ENCODE assay signal across 8 mouse cellular contexts in genomic region chr7:24300771-24301282, GRCm38 (mm10). TPM values are rescaled to one million over a fixed set of nuclear protein-coding genes. Genes with fewer than 3 reads are reported as not detected.
DNase-seq lines count a peak whose midpoint lies in the region; ATAC-seq and TF ChIP-seq lines count a peak whose summit lies in the region.

Gene Zfp61, minus strand, starts transcription at chr7:24301232.

- H3K9ac ChIP-seq in hindbrain, embryonic 12.5 days: peak within 1 kb of the TSS; percentile 87

- peak within 1 kb of the TSS; percentile 71 for H3K4me3 ChIP-seq in hindbrain, embryonic 12.5 days
- H3K4me3 ChIP-seq in testis, adult 2 months (ENCODE audit: control insufficient read depth, low read depth, low read length): peak within 1 kb of the TSS; percentile 38

- peaks cover 46% of the 10 kb centered on the region for H3K36me3 ChIP-seq in hindbrain, embryonic 12.5 days
- H3K36me3 ChIP-seq in testis, adult 2 months (ENCODE audit: control insufficient read depth, insufficient read depth, low read length): no peaks in the 10 kb centered on the region; the same call in 1 of the 2 replicates

- H3K27ac ChIP-seq in hindbrain, embryonic 12.5 days: peak within 1 kb of the TSS; percentile 73
- H3K27ac ChIP-seq in testis, adult 2 months (ENCODE audit: control insufficient read depth, insufficient read depth, low read depth, low read length): peak within 1 kb of the TSS; percentile 72

- peaks cover 11% of the 10 kb centered on the region for H3K4me1 ChIP-seq in hindbrain, embryonic 12.5 days
- H3K4me1 ChIP-seq in testis, adult 2 months (ENCODE audit: control insufficient read depth, insufficient read depth, low read length): peaks cover 8% of the 10 kb centered on the region

- no peak for TF ChIP-seq CTCF in testis, adult 2 months (IDR thresholded peaks at IDR 0.05; ENCODE audit: control insufficient read depth, insufficient read depth, insufficient replicate concordance, low read depth, low read length)

- H3K4me2 ChIP-seq in hindbrain, embryonic 12.5 days (replicated peaks): peak within 1 kb of the TSS; percentile 86

- DNase-seq in gastrocnemius, adult 18-20 months (ENCODE audit: low spot score): peak; percentile 21
- DNase-seq in gastrocnemius, postnatal 36 days: no peak
- peak; percentile 66 for DNase-seq in adrenal gland, postnatal 10 days
- DNase-seq in left cerebral cortex, adult 8-10 months (ENCODE audit: low spot score in 2 of 2): no peak

- 2% methylated on average over 13 of the region's 13 CpGs for WGBS in hindbrain, embryonic 12.5 days

- no peaks in the 10 kb centered on the region for H3K27me3 ChIP-seq in hindbrain, embryonic 12.5 days
- H3K27me3 ChIP-seq in testis, adult 2 months (ENCODE audit: control insufficient read depth, insufficient read depth, low read length): no peaks in the 10 kb centered on the region

- 0 out of 2 replicates have a peak, but pooled peaks cover 3% of the 10 kb centered on the region for H3K9me3 ChIP-seq in hindbrain, embryonic 12.5 days (replicated peaks)

- ATAC-seq in erythroid progenitor cell, adult 5-6 weeks (replicated peaks; ENCODE audit: low FRiP score, poor library complexity, severe bottlenecking): peak; percentile 86
- peak; percentile 56 for ATAC-seq in hindbrain, embryonic 12.5 days (ENCODE audit: low FRiP score)
- peak; percentile 70 for ATAC-seq in megakaryocyte, adult 5-6 weeks (ENCODE audit: poor library complexity, severe bottlenecking)

- no peak for TF ChIP-seq POLR2A in testis, adult 2 months (IDR thresholded peaks at IDR 0.05; ENCODE audit: control insufficient read depth, low read depth, low read length)

- intact Hi-C loops in gastrocnemius, postnatal 36 days (cut with DNase I): loop anchor here (2.0 kb wide), 1 partner anchor 16 kb away; the partner anchor contains the start of gene Zfp94

RNA-seq across cellular contexts. Expression of gene Zfp61, which starts in this region (rescaled TPM):
- total RNA-seq in gastrocnemius, adult 18-20 months (2021): 1 to 10 TPM; 2.2 to 2.6 TPM
- total RNA-seq in gastrocnemius, postnatal 36 days (2021): 1 to 10 TPM; 2.5 to 2.7 TPM
- 10 to 100 TPM in 1 of 2 experiments, 1 to 10 TPM in 1; 5.8 to 12.1 TPM for total RNA-seq in adrenal gland, postnatal 10 days (2021)
- total RNA-seq in erythroid progenitor cell, adult 5-6 weeks (2015; ENCODE audit: low replicate concordance): 1.1 and 2.5 TPM in 2 replicates
- 1.8 TPM in 1 of 2 replicates, not detected in the other for total RNA-seq in erythroid progenitor cell, adult 5-6 weeks (2017; ENCODE audit: low replicate concordance)
- 45.0 and 46.4 TPM in 2 replicates for polyA plus RNA-seq in hindbrain, embryonic 12.5 days (2016; fragmentation: Nextera tagmentation; extraction: Ambion mirVana)
- 10 to 100 TPM; 19.0 to 24.4 (median 21.5) TPM for total RNA-seq in left cerebral cortex, adult 8-10 months (2022)
- 4.2 and 4.9 TPM in 2 replicates for total RNA-seq in megakaryocyte, adult 5-6 weeks (2015)
- total RNA-seq in megakaryocyte, adult 5-6 weeks (2017): 10.6 and 12.7 TPM in 2 replicates
- polyA plus RNA-seq in testis, adult 2 months (2012; rRNA removed): 12.1 and 12.4 TPM in 2 replicates

Comparison
In these comparisons a context has a peak if more than half of its experiments do, and no peak if none do; other contexts are left out.
1. DNase-seq: peak in gastrocnemius, adult 18-20 months (single experiment) and adrenal gland, postnatal 10 days (single experiment); none in gastrocnemius, postnatal 36 days (0 of 2) and left cerebral cortex, adult 8-10 months (0 of 2).
2. Peak in every context shown above with its lines, with median percentiles within 50 percentile points of each other: ATAC-seq.